In the genomic region with DNA sequence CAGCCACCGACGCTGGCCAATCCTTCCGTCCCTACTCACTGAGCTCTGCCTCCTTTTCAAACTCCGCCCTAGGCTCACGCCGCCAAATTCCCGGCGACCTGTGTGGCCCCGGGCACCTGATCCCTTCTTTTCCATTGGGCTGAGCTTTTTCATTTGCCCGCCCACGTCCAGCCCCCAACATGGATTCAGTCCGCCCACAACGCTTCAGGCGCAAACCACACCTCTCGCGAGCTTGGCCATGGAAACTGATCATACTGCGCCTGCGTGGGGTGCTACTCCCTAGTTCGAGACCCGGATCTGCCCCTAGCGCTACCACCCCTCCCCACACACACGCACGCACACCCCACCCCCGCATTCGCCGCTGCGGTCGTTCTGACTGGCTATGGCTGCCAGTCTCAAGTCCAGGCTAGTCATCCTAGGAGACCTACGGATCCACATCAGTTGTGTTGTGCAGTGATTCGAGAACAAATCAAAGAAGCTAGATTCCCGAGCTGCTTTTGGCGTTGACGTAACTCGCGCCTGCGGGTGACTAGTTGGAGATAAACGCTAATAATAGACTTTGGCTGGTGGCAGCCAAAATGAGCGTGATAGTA, we compare ENCODE assay signal across 8 mouse cellular contexts. TPM values are rescaled to one million over a fixed set of nuclear protein-coding genes. Genes with fewer than 3 reads are reported as not detected.
DNase-seq lines count a peak whose midpoint lies in the region; ATAC-seq lines count a peak whose summit lies in the region.

No protein-coding gene starts in this region.

- DNase-seq in R1 (ENCODE audit: low read depth, low spot score), result peak; percentile 98
- peak; percentile 89 to 91 for DNase-seq in cerebellum, postnatal 25 days
- DNase-seq in frontal cortex, postnatal 25 days (ENCODE audit: low spot score in 2 of 2), result peak; percentile 76 to 83
- DNase-seq in hindbrain, embryonic 14.5 days (ENCODE audit: low spot score), result peak; percentile 90
- DNase-seq in layer of hippocampus, postnatal 36 days, result peak; percentile 90 to 93
- DNase-seq in lung, postnatal 36 days, result peak; percentile 96
- peak; percentile 98 for DNase-seq in retina, postnatal 1 day
- DNase-seq in urinary bladder, adult 18-20 months (ENCODE audit: low spot score in 2 of 2), result peak; percentile 79 to 91

- H3K27ac ChIP-seq in hindbrain, embryonic 14.5 days, result peak overlapping the region; percentile 79

- H3K4me3 ChIP-seq in hindbrain, embryonic 14.5 days (replicated peaks; ENCODE audit: low read length), result peak overlapping the region; percentile 45

- peak overlapping the region; percentile 52 for H3K9ac ChIP-seq in hindbrain, embryonic 14.5 days

- peak; percentile 99; the same call in 1 of the 2 replicates for ATAC-seq in hindbrain, embryonic 14.5 days (ENCODE audit: low FRiP score)

- H3K4me2 ChIP-seq in hindbrain, embryonic 14.5 days (replicated peaks), result peak overlapping the region; percentile 53

- H3K27me3 ChIP-seq in hindbrain, embryonic 14.5 days (ENCODE audit: control insufficient read depth, insufficient read depth, low read length), result no peaks in the 10 kb centered on the region

- H3K36me3 ChIP-seq in hindbrain, embryonic 14.5 days (replicated peaks; ENCODE audit: control insufficient read depth, insufficient read depth), result peaks cover 6% of the 10 kb centered on the region

- no peaks in the 10 kb centered on the region; the same call in 1 of the 2 replicates for H3K4me1 ChIP-seq in hindbrain, embryonic 14.5 days (replicated peaks; ENCODE audit: control insufficient read depth, insufficient read depth, low read length)

- WGBS in hindbrain, embryonic 14.5 days, result 18% methylated on average over 38 of the region's 38 CpGs

- H3K9me3 ChIP-seq in hindbrain, embryonic 14.5 days (ENCODE audit: control insufficient read depth, low read length), result no peaks in the 10 kb centered on the region

RNA-seq across cellular contexts. Expression of gene Hdac6, which starts 0.3 kb away (rescaled TPM):
- 59.7 and 64.4 TPM in 2 replicates for polyA plus RNA-seq in hindbrain, embryonic 14.5 days (2014; fragmentation: Nextera tagmentation; extraction: Ambion mirVana)
- total RNA-seq in layer of hippocampus, postnatal 36 days (2021), result 10 to 100 TPM; 50.6 to 50.8 TPM

RNA-seq across cellular contexts. Expression of gene Eras, which starts 19.6 kb away (rescaled TPM):
- not detected in 2 replicates for polyA plus RNA-seq in hindbrain, embryonic 14.5 days (2014; fragmentation: Nextera tagmentation; extraction: Ambion mirVana)
- not detected for total RNA-seq in layer of hippocampus, postnatal 36 days (2021)

RNA-seq across cellular contexts. Expression of gene Pcsk1n, which starts 28.4 kb away (rescaled TPM):
- 271 and 284 TPM in 2 replicates for polyA plus RNA-seq in hindbrain, embryonic 14.5 days (2014; fragmentation: Nextera tagmentation; extraction: Ambion mirVana)
- total RNA-seq in layer of hippocampus, postnatal 36 days (2021), result 100 to 1,000 TPM; 365 to 412 TPM

RNA-seq across cellular contexts. Expression of gene Gata1, which starts 29.9 kb away (rescaled TPM):
- not detected in 2 replicates for polyA plus RNA-seq in hindbrain, embryonic 14.5 days (2014; fragmentation: Nextera tagmentation; extraction: Ambion mirVana)
- total RNA-seq in layer of hippocampus, postnatal 36 days (2021), result not detected

RNA-seq across cellular contexts. Expression of gene Gm10490, which starts 38.7 kb away (rescaled TPM):
- not detected in 2 replicates for polyA plus RNA-seq in hindbrain, embryonic 14.5 days (2014; fragmentation: Nextera tagmentation; extraction: Ambion mirVana)
- 1 to 10 TPM in 1 of 2 experiments, not detected in 1; 1.2 TPM for total RNA-seq in layer of hippocampus, postnatal 36 days (2021)

Comparison
In these comparisons a context has a peak if more than half of its experiments do, and no peak if none do; other contexts are left out.
1. Peak in every context shown above with its lines: DNase-seq, ATAC-seq, H3K4me3 ChIP-seq and H3K27ac ChIP-seq.